Mouse (Mus musculus) midbrain, embryonic 11.5 days (tissue): ENCODE data around the gene Ttc7b. TPM values are rescaled to one million over a fixed set of nuclear protein-coding genes. Genes with fewer than 3 reads are reported as not detected.

ENCODE experiments used
- ATAC-seq: fragments of 200-750 bp; cut with Nextera tagmentation; 2 replicates; pipeline ENCODE4 v1.8.0; 2017; ENCODE audit warnings: moderate TSS enrichment, moderate library complexity; ENCODE audit not compliant: low FRiP score
- DNase-seq: peaks from one replicate; pipeline ENCODE4 v3.0.0; 2015; ENCODE audit warnings: low spot score; ENCODE audit errors: missing footprints
- H3K27ac ChIP-seq: fragments of 300-500 bp; sonication (generic); 2 replicates; pipeline ENCODE4 v1.5.1; 2014; ENCODE audit warnings: low read depth, low read length
- H3K27me3 ChIP-seq: fragments of 300-500 bp; sonication (generic); 2 replicates; pipeline ENCODE4 v1.6.1; 2014; ENCODE audit warnings: mild to moderate bottlenecking, low read length, moderate library complexity, mixed read lengths; ENCODE audit not compliant: control insufficient read depth, insufficient read depth
- H3K36me3 ChIP-seq: fragments of 300-500 bp; sonication (generic); 2 replicates; pipeline ENCODE4 v1.6.1; 2014; ENCODE audit warnings: mild to moderate bottlenecking, low read length, moderate library complexity, mixed read lengths; ENCODE audit not compliant: control insufficient read depth, insufficient read depth
- H3K4me1 ChIP-seq: fragments of 300-500 bp; sonication (generic); 2 replicates; pipeline ENCODE4 v1.6.1; 2014; ENCODE audit warnings: low read length; ENCODE audit not compliant: control insufficient read depth, insufficient read depth
- H3K4me2 ChIP-seq: fragments of 300-500 bp; sonication (generic); 2 replicates; pipeline ENCODE4 v1.6.1; 2014; ENCODE audit warnings: mild to moderate bottlenecking, moderate library complexity
- H3K4me3 ChIP-seq: fragments of 300-500 bp; sonication (generic); 2 replicates; pipeline ENCODE4 v1.5.1; 2014; ENCODE audit warnings: low read depth, low read length
- H3K9ac ChIP-seq: fragments of 300-500 bp; sonication (generic); 2 replicates; pipeline ENCODE4 v1.6.1; 2014; ENCODE audit warnings: low read length
- H3K9me3 ChIP-seq: fragments of 300-500 bp; sonication (generic); 2 replicates; pipeline ENCODE4 v1.6.1; 2016; ENCODE audit warnings: low read length; ENCODE audit not compliant: control insufficient read depth
- WGBS: fragments of 180-500 bp; shearing (Covaris S2); extraction: QIAGEN DNeasy Blood & Tissue Kit; methylation state at CpG from one replicate; pipeline ENCODE4 v1.1.7; 2014; 5-methylcytosine and 5-hydroxymethylcytosine counted together
- polyA plus RNA-seq: library from polyadenylated mRNA; unstranded; fragments of >200 nt; fragmentation: Nextera tagmentation; extraction: Ambion mirVana; gene quantifications from 2 replicates; pipeline ENCODE4 v1.2.1, GENCODE M21; 2014

Ttc7b gene
- polyA plus RNA-seq, 1 experiment from 2014 or later: 9.2 TPM

- Histone ChIP-seq H3K9me3 (no peaks in the 10 kb centered on the region), H3K27me3 (no peaks in the 10 kb centered on the region), H3K9ac (no peak overlapping the region), H3K4me1 (no peaks in the 10 kb centered on the region), H3K27ac (no peak overlapping the region), H3K4me3 (no peak overlapping the region), H3K4me2 (no peak overlapping the region), H3K36me3 (peaks cover 4% of the 10 kb centered on the region; the same call in 1 of the 2 replicates)
- no peak for DNase-seq
- ATAC-seq: no peak
Measured at GRCm38 (mm10) chr12:100382526-100382925, 138.1 kb downstream of the Ttc7b start.

GRCm38 (mm10) chr12:100381941-100382340 lies 138.7 kb downstream of the Ttc7b start:
- H3K27ac ChIP-seq: no peak overlapping the region
- H3K27me3 ChIP-seq: no peaks in the 10 kb centered on the region
- no peak for ATAC-seq
- H3K4me2 ChIP-seq: no peak overlapping the region
- H3K9me3 ChIP-seq: no peaks in the 10 kb centered on the region
- peaks cover 4% of the 10 kb centered on the region; the same call in 1 of the 2 replicates for H3K36me3 ChIP-seq
- 93% methylated on average over 6 of the region's 6 CpGs for WGBS
- no peaks in the 10 kb centered on the region for H3K4me1 ChIP-seq
- H3K9ac ChIP-seq: no peak overlapping the region
- DNase-seq: no peak
- no peak overlapping the region for H3K4me3 ChIP-seq

GRCm38 (mm10) chr12:100380697-100381291 lies 139.8 kb downstream of the Ttc7b start:
- 84% methylated on average over 14 of the region's 14 CpGs for WGBS
- Histone ChIP-seq H3K27ac (no peak overlapping the region), H3K27me3 (no peaks in the 10 kb centered on the region), H3K4me3 (no peak overlapping the region), H3K36me3 (peaks cover 4% of the 10 kb centered on the region; the same call in 1 of the 2 replicates), H3K9me3 (no peaks in the 10 kb centered on the region), H3K4me1 (no peaks in the 10 kb centered on the region), H3K4me2 (no peak overlapping the region), H3K9ac (no peak overlapping the region)
- no peak for ATAC-seq
- DNase-seq: no peak

- Histone ChIP-seq H3K4me1 (no peaks in the 10 kb centered on the region), H3K36me3 (peaks cover 4% of the 10 kb centered on the region; the same call in 1 of the 2 replicates), H3K9ac (no peak overlapping the region), H3K9me3 (no peaks in the 10 kb centered on the region), H3K27ac (no peak overlapping the region), H3K4me3 (no peak overlapping the region), H3K4me2 (no peak overlapping the region), H3K27me3 (no peaks in the 10 kb centered on the region)
- WGBS: 90% methylated on average over 1 of the region's 1 CpGs
- DNase-seq (no peak), ATAC-seq (no peak)
Measured at GRCm38 (mm10) chr12:100379833-100380232, 140.8 kb downstream of the Ttc7b start.

GRCm38 (mm10) chr12:100378266-100378665 lies 142.4 kb downstream of the Ttc7b start:
- WGBS: 72% methylated on average over 2 of the region's 2 CpGs
- Histone ChIP-seq H3K9me3 (no peaks in the 10 kb centered on the region), H3K27me3 (no peaks in the 10 kb centered on the region), H3K4me3 (no peak overlapping the region), H3K27ac (no peak overlapping the region), H3K4me1 (no peaks in the 10 kb centered on the region), H3K36me3 (peaks cover 1% of the 10 kb centered on the region; the same call in 1 of the 2 replicates), H3K4me2 (no peak overlapping the region), H3K9ac (no peak overlapping the region)
- DNase-seq (no peak), ATAC-seq (no peak)

- H3K36me3 ChIP-seq: peaks cover 2% of the 10 kb centered on the region; the same call in 1 of the 2 replicates
- DNase-seq: no peak
- H3K4me3 ChIP-seq: no peak overlapping the region
- no peaks in the 10 kb centered on the region for H3K27me3 ChIP-seq
- H3K4me1 ChIP-seq: no peaks in the 10 kb centered on the region
- no peak for ATAC-seq
- H3K9ac ChIP-seq: no peak overlapping the region
- no peak overlapping the region for H3K4me2 ChIP-seq
- no peaks in the 10 kb centered on the region for H3K9me3 ChIP-seq
- WGBS: 40% methylated on average over 1 of the region's 1 CpGs
- H3K27ac ChIP-seq: no peak overlapping the region
Measured at GRCm38 (mm10) chr12:100377791-100378190, 142.8 kb downstream of the Ttc7b start.

GRCm38 (mm10) chr12:100375801-100376200 lies 144.8 kb downstream of the Ttc7b start:
- whole genome bisulfite sequencing: 86% methylated on average over 8 of the region's 8 CpGs
- Histone ChIP-seq H3K36me3 (peaks cover 2% of the 10 kb centered on the region; the same call in 1 of the 2 replicates), H3K4me3 (no peak overlapping the region), H3K9ac (no peak overlapping the region), H3K4me1 (no peaks in the 10 kb centered on the region), H3K4me2 (no peak overlapping the region), H3K27ac (no peak overlapping the region), H3K27me3 (no peaks in the 10 kb centered on the region), H3K9me3 (no peaks in the 10 kb centered on the region)
- DNase-seq: no peak
- no peak for ATAC-seq

- no peaks in the 10 kb centered on the region for H3K27me3 ChIP-seq
- WGBS: 85% methylated on average over 7 of the region's 7 CpGs
- no peak overlapping the region for H3K27ac ChIP-seq
- no peaks in the 10 kb centered on the region for H3K9me3 ChIP-seq
- no peak overlapping the region for H3K4me2 ChIP-seq
- peaks cover 2% of the 10 kb centered on the region; the same call in 1 of the 2 replicates for H3K36me3 ChIP-seq
- ATAC-seq (no peak), DNase-seq (no peak)
- no peak overlapping the region for H3K4me3 ChIP-seq
- H3K4me1 ChIP-seq: no peaks in the 10 kb centered on the region
- H3K9ac ChIP-seq: no peak overlapping the region
Measured at GRCm38 (mm10) chr12:100372785-100373184, 147.8 kb downstream of the Ttc7b start.

GRCm38 (mm10) chr12:100372015-100372414 lies 148.6 kb downstream of the Ttc7b start:
- Histone ChIP-seq H3K27ac (no peak overlapping the region), H3K9ac (no peak overlapping the region), H3K4me3 (no peak overlapping the region), H3K27me3 (no peaks in the 10 kb centered on the region), H3K9me3 (no peaks in the 10 kb centered on the region), H3K36me3 (peaks cover 2% of the 10 kb centered on the region; the same call in 1 of the 2 replicates), H3K4me2 (no peak overlapping the region), H3K4me1 (no peaks in the 10 kb centered on the region)
- no peak for ATAC-seq
- WGBS: 89% methylated on average over 4 of the region's 4 CpGs
- DNase-seq: no peak
